Mouse (Mus musculus) myocyte (in vitro differentiated cells): Measurements from ENCODE around the gene Gfi1. TPM values are rescaled to one million over a fixed set of nuclear protein-coding genes. Genes with fewer than 3 reads are reported as not detected.

ENCODE experiments used
- H3K27me3 ChIP-seq: one replicate; pipeline ENCODE4 v1.6.1; 2011; ENCODE audit not compliant: control insufficient read depth, insufficient read depth, insufficient read length
- H3K36me3 ChIP-seq: one replicate; pipeline ENCODE4 v1.6.1; 2011; ENCODE audit not compliant: control insufficient read depth, insufficient read depth
- H3K4me2 ChIP-seq: one replicate; pipeline ENCODE4 v1.6.1; 2011; ENCODE audit warnings: low read depth, control low read depth
- H3K4me3 ChIP-seq: one replicate; pipeline ENCODE4 v1.5.1; 2011; ENCODE audit warnings: mild to moderate bottlenecking, control low read depth, moderate library complexity
- H3K79me2 ChIP-seq: one replicate; pipeline ENCODE4 v1.6.1; 2011; ENCODE audit not compliant: control insufficient read depth, insufficient read depth
- H3ac ChIP-seq: one replicate; pipeline ENCODE4 v1.6.1; 2011; ENCODE audit not compliant: control insufficient read depth, insufficient read length
- CEBPB ChIP-seq: IDR thresholded peaks from 2 replicates; pipeline ENCODE4 v1.6.1; 2011; ENCODE audit warnings: mild to moderate bottlenecking, moderate library complexity; ENCODE audit not compliant: poor library complexity, insufficient read depth, severe bottlenecking
- E2F4 ChIP-seq: IDR thresholded peaks from one replicate; pipeline ENCODE4 v1.6.1; 2011; ENCODE audit warnings: mild to moderate bottlenecking, control low read depth, moderate library complexity; ENCODE audit not compliant: insufficient read depth
- MAX ChIP-seq: IDR thresholded peaks from one replicate; pipeline ENCODE4 v1.6.1; 2011; ENCODE audit warnings: low read depth, mild to moderate bottlenecking, control low read depth
- MYOD1 ChIP-seq, 3 experiments: IDR thresholded peaks; one replicate each; pipeline ENCODE4 v1.6.1; 2011; ENCODE audit warnings: control low read depth in 2 of 3, low read depth in 2 of 3, mild to moderate bottlenecking in 2 of 3, moderate library complexity in 1 of 3; ENCODE audit not compliant: insufficient read length in 2 of 3, control insufficient read depth in 1 of 3
- MYOG ChIP-seq, 3 experiments: IDR thresholded peaks; one replicate each; pipeline ENCODE4 v1.6.1; 2011; ENCODE audit warnings: control low read depth in 2 of 3, low read depth in 2 of 3, mild to moderate bottlenecking in 2 of 3; ENCODE audit not compliant: insufficient read length in 2 of 3, control insufficient read depth in 1 of 3, insufficient read depth in 1 of 3
- POLR2A ChIP-seq: IDR thresholded peaks from one replicate; pipeline ENCODE4 v1.6.1; 2011; ENCODE audit warnings: low read depth, mild to moderate bottlenecking, control low read depth, moderate library complexity; ENCODE audit not compliant: insufficient read length
- POLR2AphosphoS2 ChIP-seq: IDR thresholded peaks from one replicate; pipeline ENCODE4 v1.6.1; 2011; ENCODE audit warnings: low read depth, control low read depth; ENCODE audit not compliant: insufficient read length
- REST ChIP-seq: IDR thresholded peaks from one replicate; pipeline ENCODE4 v1.6.1; 2011; ENCODE audit warnings: mild to moderate bottlenecking, control low read depth, moderate library complexity; ENCODE audit not compliant: insufficient read depth, insufficient read length
- SRF ChIP-seq: IDR thresholded peaks from one replicate; pipeline ENCODE4 v1.6.1; 2011; ENCODE audit warnings: low read depth; ENCODE audit not compliant: control insufficient read depth, insufficient read length
- TCF12 ChIP-seq: IDR thresholded peaks from one replicate; pipeline ENCODE4 v1.6.1; 2011; ENCODE audit warnings: mild to moderate bottlenecking, control low read depth; ENCODE audit not compliant: poor library complexity, insufficient read depth, severe bottlenecking
- TCF3 ChIP-seq: IDR thresholded peaks from one replicate; pipeline ENCODE4 v1.6.1; 2011; ENCODE audit warnings: low read depth, control low read depth; ENCODE audit not compliant: insufficient read length
- USF1 ChIP-seq: IDR thresholded peaks from one replicate; pipeline ENCODE4 v1.6.1; 2011; ENCODE audit warnings: low read depth, mild to moderate bottlenecking, control low read depth, moderate library complexity
- polyA plus RNA-seq: library from polyadenylated mRNA; unstranded; fragments of >200 nt; fragmentation: generic; extraction: Trizol; gene quantifications from one replicate; pipeline ENCODE4 v1.2.1, GENCODE M21; 2012; ENCODE audit warnings: missing spikeins

The Gfi1 gene
- polyA plus RNA-seq, 1 experiment = 0.78 TPM

DNA sequence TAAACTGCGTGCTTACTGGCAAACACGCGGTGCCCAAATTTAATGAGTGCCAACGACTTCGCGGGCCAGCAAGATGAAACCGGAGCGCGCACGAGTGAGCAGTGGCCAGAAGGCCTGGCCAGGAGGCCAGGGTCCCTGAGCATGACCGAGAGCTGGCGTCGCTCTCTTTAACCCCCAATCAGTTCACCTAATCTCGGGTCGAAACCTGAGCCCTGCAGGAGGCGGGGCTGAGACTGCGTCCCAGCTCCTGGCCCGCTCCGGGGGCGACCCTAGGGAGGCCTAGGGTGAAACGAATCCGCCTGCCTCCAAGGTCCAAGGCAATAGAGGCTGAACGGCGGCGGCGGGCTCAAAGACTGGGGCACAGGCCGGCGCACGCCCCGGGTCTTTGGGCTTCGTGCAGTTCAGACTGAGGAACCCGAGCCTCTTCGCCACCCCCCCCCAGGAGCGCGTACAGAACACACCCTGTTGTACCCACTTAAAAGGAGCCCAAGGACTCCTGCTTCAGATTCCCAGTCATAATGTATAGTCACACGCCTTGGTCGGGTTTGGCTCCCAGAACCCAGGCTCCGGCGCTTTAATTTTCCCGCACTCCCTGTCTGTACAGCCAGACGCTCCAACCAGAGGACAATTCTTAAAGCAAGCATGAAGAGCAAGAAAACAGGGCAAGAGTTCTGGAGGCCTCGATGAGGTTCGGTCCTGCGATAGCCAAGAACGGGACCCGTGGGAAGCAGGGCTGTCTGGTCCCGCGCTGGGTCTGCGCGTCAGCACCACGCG is 988 bp downstream of the Gfi1 start:
- Histone ChIP-seq H3ac (no peak overlapping the region), H3K4me2 (peak overlapping the region; percentile 61), H3K36me3 (no peaks in the 10 kb centered on the region), H3K79me2 (no peaks in the 10 kb centered on the region), H3K4me3 (peak overlapping the region; percentile 9), H3K27me3 (peaks cover 32% of the 10 kb centered on the region)
- TF ChIP-seq SRF (no peak), TCF12 (no peak)

- Histone ChIP-seq H3K27me3 (peaks cover 32% of the 10 kb centered on the region), H3K4me3 (peak overlapping the region; percentile 9), H3K36me3 (no peaks in the 10 kb centered on the region)
These were observed 2.0 kb downstream of the Gfi1 start for GRCm38 (mm10) chr5:107723541-107724511.

GRCm38 (mm10) chr5:107722661-107723532 is 2.9 kb downstream of the Gfi1 start:
- no peak for TF ChIP-seq REST
- TF ChIP-seq CEBPB = no peak
- TF ChIP-seq POLR2AphosphoS2 = no peak
- no peak for TF ChIP-seq TCF3
- no peak for TF ChIP-seq SRF
- no peak for TF ChIP-seq MAX
- no peak for TF ChIP-seq USF1
- no peak for TF ChIP-seq MYOG (IDR thresholded peaks at IDR 0.05; ENCODE audit: control insufficient read depth in 1 of 3, insufficient read depth in 1 of 3, insufficient read length in 2 of 3, low read depth in 2 of 3)
- no peak for TF ChIP-seq POLR2A
- TF ChIP-seq TCF12 = no peak
- no peak for TF ChIP-seq MYOD1 (IDR thresholded peaks at IDR 0.05; ENCODE audit: control insufficient read depth in 1 of 3, insufficient read length in 2 of 3, low read depth in 2 of 3)
- no peak for TF ChIP-seq E2F4
- H3K4me2 ChIP-seq = peak overlapping the region; percentile 61
- H3K36me3 ChIP-seq = no peaks in the 10 kb centered on the region
- no peaks in the 10 kb centered on the region for H3K79me2 ChIP-seq
- peak overlapping the region; percentile 9 for H3K4me3 ChIP-seq
- H3K27me3 ChIP-seq = peaks cover 32% of the 10 kb centered on the region
- no peak overlapping the region for H3ac ChIP-seq

More at GRCm38 (mm10) chr5:107723541-107724511, 2.0 kb downstream of the Gfi1 start:
- no peaks in the 10 kb centered on the region for H3K79me2 ChIP-seq
- H3K4me2 ChIP-seq = peak overlapping the region; percentile 61
- TF ChIP-seq E2F4 (no peak), REST (no peak), MYOG (IDR thresholded peaks at IDR 0.05; ENCODE audit: control insufficient read depth in 1 of 3, insufficient read depth in 1 of 3, insufficient read length in 2 of 3, low read depth in 2 of 3) (peak in 2 of 3 experiments; percentile 15 to 64), MYOD1 (IDR thresholded peaks at IDR 0.05; ENCODE audit: control insufficient read depth in 1 of 3, insufficient read length in 2 of 3, low read depth in 2 of 3) (peak in 2 of 3 experiments; percentile 42 to 63)
- no peak overlapping the region for H3ac ChIP-seq

GRCm38 (mm10) chr5:107721638-107722011 is 4.2 kb downstream of the Gfi1 start:
- TF ChIP-seq TCF3 (no peak), CEBPB (no peak), SRF (no peak), USF1 (no peak), TCF12 (no peak), MAX (no peak), REST (no peak), MYOD1 (IDR thresholded peaks at IDR 0.05; ENCODE audit: control insufficient read depth in 1 of 3, insufficient read length in 2 of 3, low read depth in 2 of 3) (no peak), POLR2A (no peak)
- no peak overlapping the region for H3ac ChIP-seq
- H3K36me3 ChIP-seq = no peaks in the 10 kb centered on the region
- no peaks in the 10 kb centered on the region for H3K79me2 ChIP-seq
- no peak overlapping the region for H3K4me2 ChIP-seq
- peaks cover 37% of the 10 kb centered on the region for H3K27me3 ChIP-seq
- H3K4me3 ChIP-seq = no peak overlapping the region
